Mouse (Mus musculus): ENCODE results near the gene Dop1b. TPM values are rescaled to one million over a fixed set of nuclear protein-coding genes. Genes with fewer than 3 reads are reported as not detected.

Gene Dop1b
- total RNA-seq, 1 experiment = 11.6 TPM

GRCm38 (mm10) chr16:93816861-93817260 lies 105.2 kb downstream of the Dop1b start:
- H3K9ac ChIP-seq (ENCODE audit: insufficient read depth, low read depth, low read length, poor library complexity, severe bottlenecking) = peak overlapping the region; percentile 64; the same call in 1 of the 2 replicates
- peaks cover 0 to 14% of the 10 kb centered on the region in 2 experiments; a peak in 2 of 4 replicates for H3K4me1 ChIP-seq (ENCODE audit: control insufficient read depth in 2 of 2, insufficient read depth in 2 of 2, low read length in 2 of 2, poor library complexity in 1 of 2)
- no peaks in the 10 kb centered on the region for H3K9me3 ChIP-seq (ENCODE audit: control insufficient read depth, insufficient read depth, low read depth, low read length)
- peak overlapping the region; percentile 97 for H3K27ac ChIP-seq (ENCODE audit: insufficient read depth, low read depth, low read length, poor library complexity, severe bottlenecking)
- no peak for TF ChIP-seq HCFC1 (IDR thresholded peaks at IDR 0.05; ENCODE audit: borderline replicate concordance, insufficient read depth, low read length)
- TF ChIP-seq CHD2 (IDR thresholded peaks at IDR 0.05; ENCODE audit: low read depth, low read length) = no peak
- no peak for TF ChIP-seq ZC3H11A (IDR thresholded peaks at IDR 0.05; ENCODE audit: borderline replicate concordance, low read depth, low read length)
- no peak for TF ChIP-seq MAFK (IDR thresholded peaks at IDR 0.05; ENCODE audit: insufficient read depth, low read depth, low read length)
- TF ChIP-seq ZNF384 (IDR thresholded peaks at IDR 0.05; ENCODE audit: low read depth, low read length) = no peak
- DNase-seq (ENCODE audit: low read depth, low spot score) = no peak
- in situ Hi-C loops (cut with MboI; ENCODE audit: low sequenced_read_pairs in 2 of 2, unreplicated experiment in 2 of 2) = no loop called here
- peaks cover 3% of the 10 kb centered on the region; the same call in 1 of the 2 replicates for H3K36me3 ChIP-seq (ENCODE audit: control insufficient read depth, insufficient read depth, low read length, poor library complexity, severe bottlenecking)
- H3K4me3 ChIP-seq (ENCODE audit: insufficient read depth in 1 of 2, low read depth in 1 of 2, low read length in 2 of 2, poor library complexity in 1 of 2, severe bottlenecking in 1 of 2) = peak overlapping the region; percentile 39 to 59; a peak in 3 of 4 replicates

DNA sequence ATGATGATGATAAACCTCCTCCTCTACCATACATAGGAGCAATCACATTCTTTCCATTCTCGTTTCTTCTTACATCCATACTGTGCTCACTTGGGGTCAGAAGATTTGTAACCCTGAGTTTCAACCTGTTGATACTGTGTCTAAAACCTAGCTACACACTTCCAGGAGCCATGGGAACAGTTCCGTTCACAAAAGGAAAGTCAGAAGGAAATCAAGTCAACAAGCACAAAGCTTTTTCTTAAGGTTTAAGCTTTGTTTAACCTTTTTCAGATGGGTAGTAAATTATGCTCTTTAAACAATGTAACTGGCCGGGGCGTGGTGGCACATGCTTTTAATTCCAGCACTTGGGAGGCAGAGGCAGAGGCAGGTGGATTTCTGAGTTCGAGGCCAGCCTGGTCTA lies 105.7 kb downstream of the Dop1b start:
- H3K9me3 ChIP-seq (ENCODE audit: control insufficient read depth, insufficient read depth, low read depth, low read length) = no peaks in the 10 kb centered on the region
- TF ChIP-seq ZC3H11A (IDR thresholded peaks at IDR 0.05; ENCODE audit: borderline replicate concordance, low read depth, low read length) (no peak), MAFK (IDR thresholded peaks at IDR 0.05; ENCODE audit: insufficient read depth, low read depth, low read length) (no peak), CHD2 (IDR thresholded peaks at IDR 0.05; ENCODE audit: low read depth, low read length) (no peak), HCFC1 (IDR thresholded peaks at IDR 0.05; ENCODE audit: borderline replicate concordance, insufficient read depth, low read length) (no peak), ZNF384 (IDR thresholded peaks at IDR 0.05; ENCODE audit: low read depth, low read length) (no peak)
- peaks cover 0 to 14% of the 10 kb centered on the region in 2 experiments; a peak in 2 of 4 replicates for H3K4me1 ChIP-seq (ENCODE audit: control insufficient read depth in 2 of 2, insufficient read depth in 2 of 2, low read length in 2 of 2, poor library complexity in 1 of 2)
- peaks cover under 1% of the 10 kb centered on the region; the same call in 1 of the 2 replicates for H3K36me3 ChIP-seq (ENCODE audit: control insufficient read depth, insufficient read depth, low read length, poor library complexity, severe bottlenecking)
- in situ Hi-C loops (cut with MboI; ENCODE audit: low sequenced_read_pairs in 2 of 2, unreplicated experiment in 2 of 2) = no loop called here
- H3K9ac ChIP-seq (ENCODE audit: insufficient read depth, low read depth, low read length, poor library complexity, severe bottlenecking) = peak overlapping the region; percentile 64; the same call in 1 of the 2 replicates
- DNase-seq (ENCODE audit: low read depth, low spot score) = no peak
- peak overlapping the region; percentile 97; the same call in 1 of the 2 replicates for H3K27ac ChIP-seq (ENCODE audit: insufficient read depth, low read depth, low read length, poor library complexity, severe bottlenecking)
- H3K4me3 ChIP-seq (ENCODE audit: insufficient read depth in 1 of 2, low read depth in 1 of 2, low read length in 2 of 2, poor library complexity in 1 of 2, severe bottlenecking in 1 of 2) = peak overlapping the region in 1 of 2 experiments; percentile 2; a peak in 1 of 4 replicates

GRCm38 (mm10) chr16:93818691-93819324 lies 107.1 kb downstream of the Dop1b start:
- peak overlapping the region; percentile 26; the same call in 1 of the 2 replicates for H3K9ac ChIP-seq (ENCODE audit: insufficient read depth, low read depth, low read length, poor library complexity, severe bottlenecking)
- no peaks in the 10 kb centered on the region; the same call in 1 of the 2 replicates for H3K9me3 ChIP-seq (ENCODE audit: control insufficient read depth, insufficient read depth, low read depth, low read length)
- H3K4me3 ChIP-seq (ENCODE audit: insufficient read depth in 1 of 2, low read depth in 1 of 2, low read length in 2 of 2, poor library complexity in 1 of 2, severe bottlenecking in 1 of 2) = no peak overlapping the region
- H3K36me3 ChIP-seq (ENCODE audit: control insufficient read depth, insufficient read depth, low read length, poor library complexity, severe bottlenecking) = no peaks in the 10 kb centered on the region
- H3K27ac ChIP-seq (ENCODE audit: insufficient read depth, low read depth, low read length, poor library complexity, severe bottlenecking) = no peak overlapping the region
- peaks cover 0 to 14% of the 10 kb centered on the region in 2 experiments; a peak in 2 of 4 replicates for H3K4me1 ChIP-seq (ENCODE audit: control insufficient read depth in 2 of 2, insufficient read depth in 2 of 2, low read length in 2 of 2, poor library complexity in 1 of 2)
- in situ Hi-C loops (cut with MboI; ENCODE audit: low sequenced_read_pairs in 2 of 2, unreplicated experiment in 2 of 2) = no loop called here
- DNase-seq (ENCODE audit: low read depth, low spot score) = no peak
- TF ChIP-seq MAFK (IDR thresholded peaks at IDR 0.05; ENCODE audit: insufficient read depth, low read depth, low read length) = no peak
- no peak for TF ChIP-seq ZNF384 (IDR thresholded peaks at IDR 0.05; ENCODE audit: low read depth, low read length)
- no peak for TF ChIP-seq HCFC1 (IDR thresholded peaks at IDR 0.05; ENCODE audit: borderline replicate concordance, insufficient read depth, low read length)
- TF ChIP-seq CHD2 (IDR thresholded peaks at IDR 0.05; ENCODE audit: low read depth, low read length) = no peak
- no peak for TF ChIP-seq ZC3H11A (IDR thresholded peaks at IDR 0.05; ENCODE audit: borderline replicate concordance, low read depth, low read length)

DNA sequence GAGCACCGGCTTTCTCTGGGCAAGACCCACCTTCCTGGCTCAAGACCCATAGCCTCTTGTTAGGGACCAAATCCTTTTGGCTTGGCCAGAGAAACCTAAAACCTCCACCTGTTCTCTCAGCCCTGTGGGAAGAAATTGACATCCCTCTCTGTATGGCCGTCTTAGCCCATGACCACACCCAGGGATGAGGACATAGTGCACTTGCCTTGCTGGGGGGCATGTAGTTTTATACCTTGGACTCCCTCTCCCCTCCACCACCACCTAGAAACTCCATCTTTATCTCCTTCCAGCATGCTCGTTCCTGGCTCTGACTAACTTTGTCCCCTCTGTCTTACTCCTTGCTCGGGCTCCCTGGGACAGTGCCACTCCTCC lies 107.6 kb downstream of the Dop1b start:
- Histone ChIP-seq H3K36me3 (ENCODE audit: control insufficient read depth, insufficient read depth, low read length, poor library complexity, severe bottlenecking) (peaks cover 2% of the 10 kb centered on the region; the same call in 1 of the 2 replicates), H3K9ac (ENCODE audit: insufficient read depth, low read depth, low read length, poor library complexity, severe bottlenecking) (no peak overlapping the region; the same call in 1 of the 2 replicates), H3K27ac (ENCODE audit: insufficient read depth, low read depth, low read length, poor library complexity, severe bottlenecking) (no peak overlapping the region; the same call in 1 of the 2 replicates), H3K4me3 (ENCODE audit: insufficient read depth in 1 of 2, low read depth in 1 of 2, low read length in 2 of 2, poor library complexity in 1 of 2, severe bottlenecking in 1 of 2) (no peak overlapping the region), H3K9me3 (ENCODE audit: control insufficient read depth, insufficient read depth, low read depth, low read length) (no peaks in the 10 kb centered on the region; the same call in 1 of the 2 replicates), H3K4me1 (ENCODE audit: control insufficient read depth in 2 of 2, insufficient read depth in 2 of 2, low read length in 2 of 2, poor library complexity in 1 of 2) (peaks cover 0 to 14% of the 10 kb centered on the region in 2 experiments; a peak in 2 of 4 replicates)
- in situ Hi-C loops (cut with MboI; ENCODE audit: low sequenced_read_pairs in 2 of 2, unreplicated experiment in 2 of 2) = no loop called here
- TF ChIP-seq MAFK (IDR thresholded peaks at IDR 0.05; ENCODE audit: insufficient read depth, low read depth, low read length) = no peak
- no peak for TF ChIP-seq CHD2 (IDR thresholded peaks at IDR 0.05; ENCODE audit: low read depth, low read length)
- no peak for TF ChIP-seq ZC3H11A (IDR thresholded peaks at IDR 0.05; ENCODE audit: borderline replicate concordance, low read depth, low read length)
- TF ChIP-seq ZNF384 (IDR thresholded peaks at IDR 0.05; ENCODE audit: low read depth, low read length) = no peak
- TF ChIP-seq HCFC1 (IDR thresholded peaks at IDR 0.05; ENCODE audit: borderline replicate concordance, insufficient read depth, low read length) = no peak
- no peak for DNase-seq (ENCODE audit: low read depth, low spot score)

Measured in ES-E14 (cell line).